Mouse (Mus musculus): ENCODE data around the gene Rp9. TPM values are rescaled to one million over a fixed set of nuclear protein-coding genes. Genes with fewer than 3 reads are reported as not detected.

The Rp9 gene
- 63.9 and 75.0 TPM in 2 replicates for polyA plus RNA-seq (2012; rRNA removed)

- DNase-seq (ENCODE audit: low read depth), result no peak
- TF ChIP-seq CTCF (IDR thresholded peaks at IDR 0.05; ENCODE audit: borderline replicate concordance, extremely low read depth, insufficient read depth, insufficient read length), result no peak
- no peak for TF ChIP-seq POLR2A (IDR thresholded peaks at IDR 0.05; ENCODE audit: borderline replicate concordance, extremely low read depth, insufficient read depth, insufficient read length, poor library complexity, severe bottlenecking)
These were observed at the start of gene Rp9 for GRCm38 (mm10) chr9:22469643-22470042. Gene Rp9, minus strand, starts transcription at chr9:22469743.

DNA sequence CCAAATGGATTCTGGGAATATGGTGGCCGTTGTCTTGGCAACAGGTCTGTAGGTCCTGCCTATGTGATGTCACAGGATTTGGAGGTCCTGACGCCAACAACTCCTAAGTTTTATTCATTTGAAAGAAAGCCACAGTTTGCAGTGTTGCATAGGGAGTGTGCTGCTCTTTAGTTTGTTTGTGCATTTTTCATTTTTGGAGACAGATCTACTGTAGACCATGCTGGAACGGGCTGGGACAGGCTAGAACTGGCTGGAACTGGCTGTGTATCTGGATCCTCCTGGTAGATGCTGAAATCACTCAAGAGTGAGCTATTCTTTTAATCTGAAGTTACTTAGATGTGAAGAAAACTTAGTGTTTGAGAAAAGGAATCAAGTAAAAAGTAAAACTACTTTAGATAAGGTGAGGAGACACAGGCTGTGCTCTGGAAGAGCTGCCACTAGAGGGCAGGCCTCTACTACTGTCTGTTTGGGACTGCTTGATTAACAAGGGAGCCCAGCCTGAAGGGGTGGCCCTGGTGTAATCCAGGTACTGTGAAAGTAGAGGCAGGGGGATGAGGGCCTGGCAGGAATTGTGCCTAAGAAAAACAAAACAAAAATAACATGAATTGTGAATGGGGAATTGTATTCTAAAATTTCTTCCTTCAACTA, 49.0 kb upstream of the Rp9 start:
- peak; percentile 79; the same call in 1 of the 2 replicates for TF ChIP-seq CTCF (IDR thresholded peaks at IDR 0.05; ENCODE audit: borderline replicate concordance, extremely low read depth, insufficient read depth, insufficient read length)
- no peak for TF ChIP-seq POLR2A (IDR thresholded peaks at IDR 0.05; ENCODE audit: borderline replicate concordance, extremely low read depth, insufficient read depth, insufficient read length, poor library complexity, severe bottlenecking)
- DNase-seq (ENCODE audit: low read depth), result peak; percentile 76

GRCm38 (mm10) chr9:22515076-22515475, 45.5 kb upstream of the Rp9 start:
- no peak for DNase-seq (ENCODE audit: low read depth)
- no peak for TF ChIP-seq CTCF (IDR thresholded peaks at IDR 0.05; ENCODE audit: borderline replicate concordance, extremely low read depth, insufficient read depth, insufficient read length)

DNA sequence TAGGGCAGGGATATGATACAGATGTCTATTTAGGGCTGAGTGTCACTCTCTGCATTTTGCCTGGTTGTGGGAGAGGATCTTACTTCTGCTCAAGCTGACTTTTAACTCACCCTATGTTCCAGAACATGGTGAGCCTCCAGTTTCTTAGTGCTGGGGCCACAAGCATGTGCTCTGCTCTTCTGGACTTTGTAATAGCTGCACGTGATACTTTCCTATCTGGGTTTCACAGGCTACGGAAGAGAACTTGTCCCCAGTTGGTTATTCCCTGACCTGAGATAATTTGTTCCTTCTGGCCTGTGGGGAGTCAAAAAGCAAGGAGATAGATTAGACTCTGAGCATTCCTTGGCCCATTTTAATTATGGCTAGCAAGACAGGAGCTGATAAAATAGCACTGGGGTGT, 36.0 kb upstream of the Rp9 start:
- TF ChIP-seq POLR2A (IDR thresholded peaks at IDR 0.05; ENCODE audit: borderline replicate concordance, extremely low read depth, insufficient read depth, insufficient read length, poor library complexity, severe bottlenecking) (no peak), CTCF (IDR thresholded peaks at IDR 0.05; ENCODE audit: borderline replicate concordance, extremely low read depth, insufficient read depth, insufficient read length) (no peak)
- no peak for DNase-seq (ENCODE audit: low read depth)

DNA sequence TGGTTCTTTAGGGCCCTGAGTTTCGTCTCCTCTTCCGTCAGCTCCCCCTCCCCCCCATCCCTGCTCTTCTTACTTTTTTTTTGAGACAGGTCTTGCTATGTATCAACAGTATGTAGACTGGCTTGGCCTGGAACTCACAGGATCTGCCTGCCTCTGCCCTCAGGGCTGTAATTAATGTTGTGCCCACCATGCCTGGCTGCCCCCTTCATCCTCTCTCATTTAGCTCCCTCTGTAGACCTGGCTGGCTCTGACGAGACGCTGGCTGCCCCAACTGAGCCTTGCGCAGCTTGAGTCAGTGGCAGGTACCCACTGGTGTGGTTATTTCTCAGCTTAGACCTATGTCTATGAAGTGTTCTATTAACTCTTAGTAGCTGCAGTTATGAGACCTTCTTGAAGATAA, 34.0 kb upstream of the Rp9 start:
- TF ChIP-seq CTCF (IDR thresholded peaks at IDR 0.05; ENCODE audit: borderline replicate concordance, extremely low read depth, insufficient read depth, insufficient read length), result no peak
- no peak for TF ChIP-seq POLR2A (IDR thresholded peaks at IDR 0.05; ENCODE audit: borderline replicate concordance, extremely low read depth, insufficient read depth, insufficient read length, poor library complexity, severe bottlenecking)
- peak; percentile 5 for DNase-seq (ENCODE audit: low read depth)

DNA sequence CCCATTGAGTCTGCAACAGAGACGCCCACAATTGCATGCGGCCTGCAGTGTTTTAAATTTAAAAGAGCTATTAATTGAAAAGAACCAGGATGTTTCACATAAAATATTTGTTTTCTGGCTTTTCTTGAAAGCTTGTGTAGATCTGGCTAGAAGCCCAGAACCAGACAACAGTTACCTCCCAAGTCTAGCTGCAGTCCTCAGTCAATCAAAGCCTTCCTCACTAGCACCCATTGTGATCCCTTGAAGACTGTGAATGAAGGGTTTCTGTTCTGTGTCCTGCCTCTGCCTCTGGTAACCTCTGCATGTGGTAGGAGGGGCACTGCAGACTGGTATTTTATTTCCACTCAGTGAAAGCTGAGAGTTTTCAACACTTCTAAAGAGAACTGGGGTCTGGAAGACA, 33.4 kb upstream of the Rp9 start:
- peak; percentile 69 for DNase-seq (ENCODE audit: low read depth)

DNA sequence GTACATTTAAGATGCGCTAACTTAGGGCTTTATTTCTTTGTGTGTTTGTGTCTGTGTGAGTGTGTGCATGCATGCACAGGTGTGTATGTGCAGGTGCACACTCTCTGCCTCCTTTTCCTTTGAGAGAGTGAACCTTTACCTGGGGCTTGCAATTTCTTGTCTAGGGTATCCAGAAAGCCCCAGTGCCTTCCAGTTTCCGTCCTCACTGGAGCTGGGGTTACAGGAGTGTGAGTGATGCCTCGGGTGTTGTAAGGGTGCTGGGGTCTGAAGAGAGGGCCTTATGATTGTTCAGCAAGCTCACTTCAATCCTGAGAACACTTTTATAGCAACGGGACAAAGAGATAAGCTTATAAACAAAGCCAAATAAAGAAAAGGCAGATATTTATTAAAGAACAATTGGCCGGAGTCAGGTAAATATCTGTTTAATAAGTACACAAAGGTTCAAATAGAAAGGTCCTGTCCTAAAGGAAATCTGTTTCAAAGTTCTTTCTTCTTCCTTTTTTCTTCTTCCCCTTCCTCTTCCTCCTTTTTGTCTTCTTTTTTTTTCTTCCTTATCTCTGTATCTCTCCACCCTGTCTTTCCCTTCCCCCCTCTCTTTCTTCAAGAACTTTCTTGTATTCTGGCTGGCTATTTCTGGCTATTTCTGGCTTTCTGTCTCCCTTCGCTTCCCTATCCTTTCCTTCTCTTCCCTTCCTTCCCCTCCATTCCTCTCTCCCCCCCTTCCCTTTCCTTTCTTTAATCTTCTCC, 27.7 kb upstream of the Rp9 start:
- no peak for DNase-seq (ENCODE audit: low read depth)
- TF ChIP-seq CTCF (IDR thresholded peaks at IDR 0.05; ENCODE audit: borderline replicate concordance, extremely low read depth, insufficient read depth, insufficient read length) (no peak), POLR2A (IDR thresholded peaks at IDR 0.05; ENCODE audit: borderline replicate concordance, extremely low read depth, insufficient read depth, insufficient read length, poor library complexity, severe bottlenecking) (no peak)

More for the DNA sequence above, 33.4 kb upstream of the Rp9 start:
- TF ChIP-seq POLR2A (IDR thresholded peaks at IDR 0.05; ENCODE audit: borderline replicate concordance, extremely low read depth, insufficient read depth, insufficient read length, poor library complexity, severe bottlenecking), result no peak
- TF ChIP-seq CTCF (IDR thresholded peaks at IDR 0.05; ENCODE audit: borderline replicate concordance, extremely low read depth, insufficient read depth, insufficient read length), result no peak

- DNase-seq (ENCODE audit: low read depth), result no peak
- TF ChIP-seq POLR2A (IDR thresholded peaks at IDR 0.05; ENCODE audit: borderline replicate concordance, extremely low read depth, insufficient read depth, insufficient read length, poor library complexity, severe bottlenecking), result no peak
- TF ChIP-seq CTCF (IDR thresholded peaks at IDR 0.05; ENCODE audit: borderline replicate concordance, extremely low read depth, insufficient read depth, insufficient read length), result peak; percentile 26; the same call in 1 of the 2 replicates
These were observed 25.6 kb upstream of the Rp9 start for GRCm38 (mm10) chr9:22495133-22495532.

GRCm38 (mm10) chr9:22494203-22494807, 24.8 kb upstream of the Rp9 start:
- DNase-seq (ENCODE audit: low read depth), result no peak
- TF ChIP-seq CTCF (IDR thresholded peaks at IDR 0.05; ENCODE audit: borderline replicate concordance, extremely low read depth, insufficient read depth, insufficient read length) (no peak), POLR2A (IDR thresholded peaks at IDR 0.05; ENCODE audit: borderline replicate concordance, extremely low read depth, insufficient read depth, insufficient read length, poor library complexity, severe bottlenecking) (no peak)

- TF ChIP-seq POLR2A (IDR thresholded peaks at IDR 0.05; ENCODE audit: borderline replicate concordance, extremely low read depth, insufficient read depth, insufficient read length, poor library complexity, severe bottlenecking) (no peak), CTCF (IDR thresholded peaks at IDR 0.05; ENCODE audit: borderline replicate concordance, extremely low read depth, insufficient read depth, insufficient read length) (no peak)
- peak; percentile 17 for DNase-seq (ENCODE audit: low read depth)
These were observed 19.4 kb upstream of the Rp9 start for GRCm38 (mm10) chr9:22488963-22489362.

GRCm38 (mm10) chr9:22486211-22486610, 16.7 kb upstream of the Rp9 start:
- no peak for TF ChIP-seq POLR2A (IDR thresholded peaks at IDR 0.05; ENCODE audit: borderline replicate concordance, extremely low read depth, insufficient read depth, insufficient read length, poor library complexity, severe bottlenecking)
- TF ChIP-seq CTCF (IDR thresholded peaks at IDR 0.05; ENCODE audit: borderline replicate concordance, extremely low read depth, insufficient read depth, insufficient read length), result no peak

More at GRCm38 (mm10) chr9:22486211-22486610, 16.7 kb upstream of the Rp9 start:
- DNase-seq (ENCODE audit: low read depth), result no peak
